Mouse (Mus musculus): ENCODE measurements around the gene Tnpo1. TPM values are rescaled to one million over a fixed set of nuclear protein-coding genes. Genes with fewer than 3 reads are reported as not detected.
A peak's percentile ranks its signal among the peaks of the same experiment; 100 is the strongest.

The Tnpo1 gene
- polyA plus RNA-seq, 1 experiment from 2014 or later, result 24.5 TPM

- Histone ChIP-seq H3K36me3 (ENCODE audit: control insufficient read depth, insufficient read depth) (peaks cover 13% of the 10 kb centered on the region), H3K27ac (ENCODE audit: low read depth, low read length) (no peak overlapping the region), H3K4me1 (replicated peaks; ENCODE audit: control insufficient read depth, insufficient read depth, low read length) (no peaks in the 10 kb centered on the region; the same call in 1 of the 2 replicates), H3K27me3 (replicated peaks; ENCODE audit: control insufficient read depth, insufficient read depth, low read length) (no peaks in the 10 kb centered on the region), H3K4me3 (ENCODE audit: low read depth, low read length) (peak overlapping the region; percentile 77; the same call in 1 of the 2 replicates), H3K9ac (ENCODE audit: low read depth, low read length) (no peak overlapping the region), H3K9me3 (ENCODE audit: control insufficient read depth) (no peaks in the 10 kb centered on the region), H3K4me2 (replicated peaks; ENCODE audit: low read depth) (peak overlapping the region; percentile 88)
- no peak for ATAC-seq
- WGBS, result 16% methylated on average over 8 of the region's 8 CpGs
- TF ChIP-seq CTCF (IDR thresholded peaks at IDR 0.05; ENCODE audit: low read depth), result no peak
Measured at GRCm38 (mm10) chr13:98891443-98891842, 34.7 kb downstream of the Tnpo1 start.

GRCm38 (mm10) chr13:98890871-98891219 lies 35.3 kb downstream of the Tnpo1 start:
- H3K27ac ChIP-seq (ENCODE audit: low read depth, low read length), result peak overlapping the region; percentile 98
- WGBS, result under 1% methylated on average over 31 of the region's 32 CpGs
- peak; percentile 83 for ATAC-seq
- peak; percentile 63 for TF ChIP-seq CTCF (IDR thresholded peaks at IDR 0.05; ENCODE audit: low read depth)
- H3K36me3 ChIP-seq (ENCODE audit: control insufficient read depth, insufficient read depth), result peaks cover 14% of the 10 kb centered on the region
- H3K4me1 ChIP-seq (replicated peaks; ENCODE audit: control insufficient read depth, insufficient read depth, low read length), result no peaks in the 10 kb centered on the region
- no peaks in the 10 kb centered on the region for H3K27me3 ChIP-seq (replicated peaks; ENCODE audit: control insufficient read depth, insufficient read depth, low read length)
- H3K4me3 ChIP-seq (ENCODE audit: low read depth, low read length), result peak overlapping the region; percentile 77
- peak overlapping the region; percentile 88 for H3K4me2 ChIP-seq (replicated peaks; ENCODE audit: low read depth)
- H3K9me3 ChIP-seq (ENCODE audit: control insufficient read depth), result no peaks in the 10 kb centered on the region
- H3K9ac ChIP-seq (ENCODE audit: low read depth, low read length), result peak overlapping the region; percentile 89

GRCm38 (mm10) chr13:98890137-98890870 lies 35.9 kb downstream of the Tnpo1 start:
- Histone ChIP-seq H3K4me2 (replicated peaks; ENCODE audit: low read depth) (peak overlapping the region; percentile 88), H3K9me3 (ENCODE audit: control insufficient read depth) (no peaks in the 10 kb centered on the region), H3K9ac (ENCODE audit: low read depth, low read length) (peak overlapping the region; percentile 89), H3K27me3 (replicated peaks; ENCODE audit: control insufficient read depth, insufficient read depth, low read length) (no peaks in the 10 kb centered on the region), H3K4me3 (ENCODE audit: low read depth, low read length) (peak overlapping the region; percentile 77), H3K36me3 (ENCODE audit: control insufficient read depth, insufficient read depth) (peaks cover 18% of the 10 kb centered on the region), H3K4me1 (replicated peaks; ENCODE audit: control insufficient read depth, insufficient read depth, low read length) (no peaks in the 10 kb centered on the region), H3K27ac (ENCODE audit: low read depth, low read length) (peak overlapping the region; percentile 98)
- WGBS, result 0% methylated on average over 48 of the region's 71 CpGs
- no peak for TF ChIP-seq CTCF (IDR thresholded peaks at IDR 0.05; ENCODE audit: low read depth)
- ATAC-seq, result peak; percentile 81

- Histone ChIP-seq H3K27me3 (replicated peaks; ENCODE audit: control insufficient read depth, insufficient read depth, low read length) (no peaks in the 10 kb centered on the region), H3K4me1 (replicated peaks; ENCODE audit: control insufficient read depth, insufficient read depth, low read length) (no peaks in the 10 kb centered on the region), H3K36me3 (ENCODE audit: control insufficient read depth, insufficient read depth) (peaks cover 23% of the 10 kb centered on the region), H3K9me3 (ENCODE audit: control insufficient read depth) (no peaks in the 10 kb centered on the region), H3K27ac (ENCODE audit: low read depth, low read length) (no peak overlapping the region), H3K4me2 (replicated peaks; ENCODE audit: low read depth) (no peak overlapping the region), H3K4me3 (ENCODE audit: low read depth, low read length) (no peak overlapping the region), H3K9ac (ENCODE audit: low read depth, low read length) (no peak overlapping the region)
- TF ChIP-seq CTCF (IDR thresholded peaks at IDR 0.05; ENCODE audit: low read depth), result no peak
- ATAC-seq, result no peak
- 86% methylated on average over 11 of the region's 12 CpGs for WGBS
Measured at GRCm38 (mm10) chr13:98889211-98889610, 37.0 kb downstream of the Tnpo1 start.

GRCm38 (mm10) chr13:98883774-98884173 lies 42.4 kb downstream of the Tnpo1 start:
- no peak overlapping the region for H3K9ac ChIP-seq (ENCODE audit: low read depth, low read length)
- TF ChIP-seq CTCF (IDR thresholded peaks at IDR 0.05; ENCODE audit: low read depth), result no peak
- ATAC-seq, result no peak
- H3K4me3 ChIP-seq (ENCODE audit: low read depth, low read length), result no peak overlapping the region
- WGBS, result 86% methylated on average over 5 of the region's 5 CpGs
- no peaks in the 10 kb centered on the region for H3K27me3 ChIP-seq (replicated peaks; ENCODE audit: control insufficient read depth, insufficient read depth, low read length)
- H3K4me1 ChIP-seq (replicated peaks; ENCODE audit: control insufficient read depth, insufficient read depth, low read length), result no peaks in the 10 kb centered on the region
- H3K9me3 ChIP-seq (ENCODE audit: control insufficient read depth), result no peaks in the 10 kb centered on the region
- H3K36me3 ChIP-seq (ENCODE audit: control insufficient read depth, insufficient read depth), result peaks cover 48% of the 10 kb centered on the region
- no peak overlapping the region for H3K27ac ChIP-seq (ENCODE audit: low read depth, low read length)
- H3K4me2 ChIP-seq (replicated peaks; ENCODE audit: low read depth), result no peak overlapping the region

- Histone ChIP-seq H3K9ac (ENCODE audit: low read depth, low read length) (no peak overlapping the region), H3K4me3 (ENCODE audit: low read depth, low read length) (no peak overlapping the region), H3K27ac (ENCODE audit: low read depth, low read length) (no peak overlapping the region), H3K4me1 (replicated peaks; ENCODE audit: control insufficient read depth, insufficient read depth, low read length) (no peaks in the 10 kb centered on the region), H3K36me3 (ENCODE audit: control insufficient read depth, insufficient read depth) (peaks cover 41% of the 10 kb centered on the region), H3K27me3 (replicated peaks; ENCODE audit: control insufficient read depth, insufficient read depth, low read length) (no peaks in the 10 kb centered on the region), H3K4me2 (replicated peaks; ENCODE audit: low read depth) (no peak overlapping the region), H3K9me3 (ENCODE audit: control insufficient read depth) (no peaks in the 10 kb centered on the region)
- peak; percentile 20; the same call in 1 of the 2 replicates for TF ChIP-seq CTCF (IDR thresholded peaks at IDR 0.05; ENCODE audit: low read depth)
- 79% methylated on average over 1 of the region's 1 CpGs for WGBS
- no peak for ATAC-seq
Measured at GRCm38 (mm10) chr13:98881991-98882390, 44.2 kb downstream of the Tnpo1 start.
